Mouse (Mus musculus) cerebellum, adult 9-11 months (tissue): Measurements from ENCODE around the gene Lgr4.

Experiments used
- DNase-seq: peaks from one replicate; pipeline ENCODE4 v3.0.0; 2022

The Lgr4 gene

GRCm38 (mm10) chr2:110036265-110036664 lies 118.8 kb downstream of the Lgr4 start:
- DNase-seq = no peak

- no peak for DNase-seq
Observed at GRCm38 (mm10) chr2:110036665-110037064, 119.2 kb downstream of the Lgr4 start.

GRCm38 (mm10) chr2:110037221-110037620 lies 119.8 kb downstream of the Lgr4 start:
- no peak for DNase-seq

- no peak for DNase-seq
Observed at GRCm38 (mm10) chr2:110038341-110038740, 120.9 kb downstream of the Lgr4 start.

- no peak for DNase-seq
Observed at GRCm38 (mm10) chr2:110042861-110043760, 125.7 kb downstream of the Lgr4 start.

GRCm38 (mm10) chr2:110058424-110058823 lies 141.0 kb downstream of the Lgr4 start:
- no peak for DNase-seq

- no peak for DNase-seq
Observed at GRCm38 (mm10) chr2:110063131-110063530, 145.7 kb downstream of the Lgr4 start.
